Mouse (Mus musculus) bone marrow, adult 2 months (tissue): ENCODE data around the gene Dact1.

Experiments used
- CTCF ChIP-seq: fragments of 200-500 bp; IDR thresholded peaks from 2 replicates; pipeline ENCODE4 v1.5.1; 2011; ENCODE audit warnings: low read length, control low read depth; ENCODE audit not compliant: control insufficient read depth, insufficient read depth
- POLR2A ChIP-seq: fragments of 200-500 bp; IDR thresholded peaks from 2 replicates; pipeline ENCODE4 v1.6.1; 2011; ENCODE audit warnings: low read depth, mild to moderate bottlenecking, control low read depth, low read length, borderline replicate concordance; ENCODE audit not compliant: control insufficient read depth

GRCm38 (mm10) chr12:71364531-71364930, 54.8 kb downstream of the Dact1 start:
- no peak for TF ChIP-seq CTCF
- TF ChIP-seq POLR2A, result no peak
